Mouse (Mus musculus): Measurements from ENCODE around the gene Gm20388. TPM values are rescaled to one million over a fixed set of nuclear protein-coding genes. Genes with fewer than 3 reads are reported as not detected.

The Gm20388 gene
- polyA plus RNA-seq, 1 experiment from 2014 or later = 5.3 TPM

DNA sequence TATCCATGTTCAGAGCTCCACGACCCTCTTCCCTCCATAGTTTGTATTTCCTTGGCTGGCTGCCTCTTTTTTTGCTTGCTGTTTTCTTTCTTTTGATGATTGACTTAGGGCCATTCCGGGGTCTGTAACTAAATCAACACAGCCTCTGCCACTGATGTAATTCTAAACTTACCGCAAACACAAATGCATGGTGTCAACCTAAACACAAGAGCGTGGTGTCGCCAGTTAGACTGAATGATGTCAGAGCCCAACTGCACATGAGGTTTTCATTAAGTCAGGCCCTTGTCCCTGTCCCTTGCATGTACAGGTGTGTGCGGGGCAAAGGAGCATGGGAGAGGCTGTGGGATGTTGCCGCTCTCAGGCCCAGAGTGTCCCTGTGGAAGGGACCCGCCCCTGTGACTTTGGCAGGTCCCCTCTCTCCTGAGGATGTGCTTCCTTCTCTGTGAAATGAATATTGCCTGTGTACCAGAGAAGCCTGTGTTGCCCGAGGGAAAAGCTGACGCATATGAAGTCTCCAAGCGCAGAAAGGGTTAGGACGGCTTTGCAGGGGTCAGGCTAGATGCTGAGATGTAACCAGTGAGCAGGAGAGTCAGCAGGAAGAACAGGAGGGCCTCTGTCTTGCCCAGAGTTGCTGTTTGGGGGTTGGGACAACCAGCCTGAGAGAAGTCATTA lies 3789.9 kb downstream of the Gm20388 start:
- Histone ChIP-seq H3K9me3 (ENCODE audit: control insufficient read depth, low read length) (no peaks in the 10 kb centered on the region), H3K4me3 (ENCODE audit: low read depth, low read length) (no peak overlapping the region), H3K9ac (ENCODE audit: low read depth, low read length) (no peak overlapping the region), H3K27ac (ENCODE audit: low read depth, low read length) (no peak overlapping the region), H3K27me3 (replicated peaks; ENCODE audit: control insufficient read depth, insufficient read depth, low read length) (no peaks in the 10 kb centered on the region; the same call in none of the 2 replicates), H3K4me1 (replicated peaks; ENCODE audit: control insufficient read depth, insufficient read depth, low read length) (peaks cover 7% of the 10 kb centered on the region), H3K4me2 (no peak overlapping the region), H3K36me3 (ENCODE audit: control insufficient read depth, insufficient read depth, low read length) (no peaks in the 10 kb centered on the region)
- ATAC-seq (replicated peaks; ENCODE audit: low FRiP score) (no peak), DNase-seq (ENCODE audit: low spot score) (no peak)
- WGBS = 69% methylated on average over 12 of the region's 12 CpGs

DNA sequence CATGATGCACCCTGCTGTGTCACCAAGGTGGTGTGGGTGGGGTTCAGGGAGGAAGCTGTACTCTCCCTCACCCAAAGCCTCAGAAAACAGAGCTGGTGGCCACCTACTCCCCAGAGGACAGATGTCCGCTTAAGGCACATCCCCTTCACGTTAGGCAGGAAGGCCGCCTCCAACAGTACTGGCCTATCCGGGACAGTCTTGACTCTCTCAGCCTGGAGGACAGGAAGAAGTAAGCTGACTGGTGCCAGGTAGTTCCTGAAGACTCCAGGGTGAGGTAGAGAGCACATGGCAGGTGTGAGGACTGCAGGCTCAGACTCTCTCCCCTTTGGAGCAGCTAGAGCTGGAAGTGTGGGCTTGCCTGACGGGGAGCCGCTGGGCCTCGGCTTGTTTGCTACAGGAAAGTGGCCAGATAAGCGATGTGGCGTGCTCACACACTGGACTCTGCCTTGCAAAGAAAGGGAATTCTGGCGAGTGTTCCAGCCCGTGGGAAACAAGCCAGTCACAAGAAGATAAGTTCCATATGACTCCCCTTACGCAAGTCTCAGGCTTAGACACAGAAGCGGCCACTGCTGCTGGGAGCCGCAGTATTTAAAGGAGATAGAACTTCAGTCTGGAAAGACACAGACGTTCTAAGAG lies 3791.4 kb downstream of the Gm20388 start:
- no peaks in the 10 kb centered on the region; the same call in 1 of the 2 replicates for H3K27me3 ChIP-seq (replicated peaks; ENCODE audit: control insufficient read depth, insufficient read depth, low read length)
- H3K9ac ChIP-seq (ENCODE audit: low read depth, low read length) = no peak overlapping the region
- no peaks in the 10 kb centered on the region for H3K36me3 ChIP-seq (ENCODE audit: control insufficient read depth, insufficient read depth, low read length)
- no peak overlapping the region for H3K27ac ChIP-seq (ENCODE audit: low read depth, low read length)
- H3K4me2 ChIP-seq = no peak overlapping the region
- H3K9me3 ChIP-seq (ENCODE audit: control insufficient read depth, low read length) = no peaks in the 10 kb centered on the region
- ATAC-seq (replicated peaks; ENCODE audit: low FRiP score) (no peak; the same call in 1 of the 2 replicates), DNase-seq (ENCODE audit: low spot score) (no peak)
- peaks cover 7% of the 10 kb centered on the region for H3K4me1 ChIP-seq (replicated peaks; ENCODE audit: control insufficient read depth, insufficient read depth, low read length)
- H3K4me3 ChIP-seq (ENCODE audit: low read depth, low read length) = no peak overlapping the region
- 52% methylated on average over 15 of the region's 15 CpGs for WGBS

DNA sequence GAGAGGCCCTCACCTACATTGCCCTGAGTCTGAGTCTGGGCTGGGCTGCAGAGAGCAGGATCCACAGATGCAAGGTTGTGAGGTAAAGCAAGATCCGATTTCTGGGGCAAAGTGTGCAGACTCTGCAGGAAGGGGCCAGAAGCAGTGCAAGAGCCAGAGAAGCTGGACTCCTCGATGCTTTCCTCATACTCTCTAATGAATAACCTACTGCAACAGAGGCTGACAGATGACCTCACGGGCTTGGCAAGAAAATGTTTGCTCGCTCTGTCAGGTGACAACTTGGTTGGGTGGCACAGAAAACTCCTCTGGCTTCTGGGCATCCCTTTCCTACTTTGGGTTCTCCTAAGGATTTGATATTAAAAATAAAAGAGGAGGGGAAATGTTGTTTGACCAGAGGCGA lies 3794.7 kb downstream of the Gm20388 start:
- peaks cover 14% of the 10 kb centered on the region for H3K4me1 ChIP-seq (replicated peaks; ENCODE audit: control insufficient read depth, insufficient read depth, low read length)
- no peak overlapping the region for H3K9ac ChIP-seq (ENCODE audit: low read depth, low read length)
- no peaks in the 10 kb centered on the region for H3K36me3 ChIP-seq (ENCODE audit: control insufficient read depth, insufficient read depth, low read length)
- H3K27ac ChIP-seq (ENCODE audit: low read depth, low read length) = no peak overlapping the region
- ATAC-seq (replicated peaks; ENCODE audit: low FRiP score) (no peak), DNase-seq (ENCODE audit: low spot score) (no peak)
- no peak overlapping the region for H3K4me2 ChIP-seq
- H3K9me3 ChIP-seq (ENCODE audit: control insufficient read depth, low read length) = no peaks in the 10 kb centered on the region
- no peaks in the 10 kb centered on the region; the same call in 1 of the 2 replicates for H3K27me3 ChIP-seq (replicated peaks; ENCODE audit: control insufficient read depth, insufficient read depth, low read length)
- whole genome bisulfite sequencing = 69% methylated on average over 5 of the region's 5 CpGs
- H3K4me3 ChIP-seq (ENCODE audit: low read depth, low read length) = no peak overlapping the region

DNA sequence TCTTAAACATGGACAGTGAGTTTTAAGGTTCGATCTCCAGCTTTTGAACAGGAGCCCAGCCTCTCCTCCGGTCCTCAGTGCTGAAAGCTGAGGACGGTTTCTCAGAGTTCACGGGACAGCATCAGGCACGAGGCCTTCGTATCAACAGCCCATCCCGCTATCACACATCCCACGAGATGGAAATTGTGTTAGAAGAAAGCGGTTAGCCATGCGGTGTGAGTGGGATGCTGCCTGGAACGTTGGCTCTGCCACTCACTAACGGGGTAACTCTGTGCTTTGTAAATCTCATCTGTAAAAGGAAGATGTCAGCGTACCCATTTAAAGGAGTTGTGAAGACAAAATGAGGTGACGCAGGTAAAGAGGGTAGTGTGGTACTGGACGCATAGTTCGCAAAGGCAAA lies 3796.5 kb downstream of the Gm20388 start:
- H3K4me3 ChIP-seq (ENCODE audit: low read depth, low read length) = no peak overlapping the region
- H3K9ac ChIP-seq (ENCODE audit: low read depth, low read length) = no peak overlapping the region
- H3K4me2 ChIP-seq = no peak overlapping the region
- H3K27ac ChIP-seq (ENCODE audit: low read depth, low read length) = no peak overlapping the region
- peaks cover 7% of the 10 kb centered on the region; the same call in 1 of the 2 replicates for H3K4me1 ChIP-seq (replicated peaks; ENCODE audit: control insufficient read depth, insufficient read depth, low read length)
- ATAC-seq (replicated peaks; ENCODE audit: low FRiP score) (no peak), DNase-seq (ENCODE audit: low spot score) (no peak)
- H3K36me3 ChIP-seq (ENCODE audit: control insufficient read depth, insufficient read depth, low read length) = no peaks in the 10 kb centered on the region
- H3K27me3 ChIP-seq (replicated peaks; ENCODE audit: control insufficient read depth, insufficient read depth, low read length) = no peaks in the 10 kb centered on the region
- no peaks in the 10 kb centered on the region for H3K9me3 ChIP-seq (ENCODE audit: control insufficient read depth, low read length)
- WGBS = 85% methylated on average over 16 of the region's 16 CpGs

DNA sequence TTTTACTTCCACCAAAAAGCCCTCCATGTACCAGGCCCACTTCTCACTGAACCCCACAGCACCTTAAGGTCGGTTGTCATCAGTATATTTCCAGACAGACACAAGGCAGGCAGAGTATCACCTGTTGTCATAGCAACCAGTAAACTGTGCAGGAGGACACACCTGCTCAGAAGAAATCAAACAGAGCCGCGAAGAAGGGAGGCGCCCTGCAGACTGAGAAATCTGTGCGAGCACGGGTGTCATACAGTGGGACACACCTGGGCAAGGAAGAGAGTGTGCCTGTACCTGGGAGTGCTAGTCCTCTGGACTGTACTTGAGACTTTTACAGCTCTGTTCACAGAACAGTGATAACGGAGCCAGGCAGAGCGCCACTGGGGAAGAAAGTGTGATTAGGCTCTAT lies 3798.1 kb downstream of the Gm20388 start:
- no peak overlapping the region for H3K4me3 ChIP-seq (ENCODE audit: low read depth, low read length)
- H3K4me1 ChIP-seq (replicated peaks; ENCODE audit: control insufficient read depth, insufficient read depth, low read length) = 0 out of 2 replicates have a peak, but pooled peaks cover 7% of the 10 kb centered on the region
- DNase-seq (ENCODE audit: low spot score) (no peak), ATAC-seq (replicated peaks; ENCODE audit: low FRiP score) (no peak)
- no peaks in the 10 kb centered on the region for H3K27me3 ChIP-seq (replicated peaks; ENCODE audit: control insufficient read depth, insufficient read depth, low read length)
- no peak overlapping the region for H3K4me2 ChIP-seq
- H3K27ac ChIP-seq (ENCODE audit: low read depth, low read length) = no peak overlapping the region
- no peak overlapping the region for H3K9ac ChIP-seq (ENCODE audit: low read depth, low read length)
- WGBS = 62% methylated on average over 8 of the region's 8 CpGs
- H3K36me3 ChIP-seq (ENCODE audit: control insufficient read depth, insufficient read depth, low read length) = no peaks in the 10 kb centered on the region
- no peaks in the 10 kb centered on the region for H3K9me3 ChIP-seq (ENCODE audit: control insufficient read depth, low read length)

DNA sequence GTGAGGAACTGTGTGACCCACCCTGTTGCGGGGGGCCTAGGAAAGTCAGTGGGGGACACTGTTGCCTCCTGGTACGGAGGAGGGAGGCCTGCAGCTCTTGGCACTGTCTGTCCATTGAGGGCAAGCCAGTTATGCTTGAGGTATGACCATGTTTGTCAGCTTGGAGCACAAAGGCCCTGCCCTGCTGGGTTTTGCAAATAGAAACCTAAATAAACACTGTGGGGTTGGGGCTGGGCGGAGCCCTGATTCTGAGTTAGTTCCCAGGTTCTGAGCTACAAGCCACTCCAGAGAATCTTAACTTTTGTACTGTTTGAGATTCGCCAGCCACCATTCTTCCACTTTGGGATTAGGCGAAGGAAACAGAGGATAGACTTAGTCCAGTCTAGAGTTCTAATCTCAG lies 3799.7 kb downstream of the Gm20388 start:
- Histone ChIP-seq H3K9ac (ENCODE audit: low read depth, low read length) (no peak overlapping the region), H3K4me2 (no peak overlapping the region), H3K27me3 (replicated peaks; ENCODE audit: control insufficient read depth, insufficient read depth, low read length) (no peaks in the 10 kb centered on the region), H3K4me3 (ENCODE audit: low read depth, low read length) (no peak overlapping the region), H3K36me3 (ENCODE audit: control insufficient read depth, insufficient read depth, low read length) (no peaks in the 10 kb centered on the region), H3K4me1 (replicated peaks; ENCODE audit: control insufficient read depth, insufficient read depth, low read length) (0 out of 2 replicates have a peak, but pooled peaks cover 7% of the 10 kb centered on the region), H3K27ac (ENCODE audit: low read depth, low read length) (no peak overlapping the region), H3K9me3 (ENCODE audit: control insufficient read depth, low read length) (no peaks in the 10 kb centered on the region)
- no peak for ATAC-seq (replicated peaks; ENCODE audit: low FRiP score)
- WGBS = 69% methylated on average over 5 of the region's 5 CpGs
- DNase-seq (ENCODE audit: low spot score) = no peak

DNA sequence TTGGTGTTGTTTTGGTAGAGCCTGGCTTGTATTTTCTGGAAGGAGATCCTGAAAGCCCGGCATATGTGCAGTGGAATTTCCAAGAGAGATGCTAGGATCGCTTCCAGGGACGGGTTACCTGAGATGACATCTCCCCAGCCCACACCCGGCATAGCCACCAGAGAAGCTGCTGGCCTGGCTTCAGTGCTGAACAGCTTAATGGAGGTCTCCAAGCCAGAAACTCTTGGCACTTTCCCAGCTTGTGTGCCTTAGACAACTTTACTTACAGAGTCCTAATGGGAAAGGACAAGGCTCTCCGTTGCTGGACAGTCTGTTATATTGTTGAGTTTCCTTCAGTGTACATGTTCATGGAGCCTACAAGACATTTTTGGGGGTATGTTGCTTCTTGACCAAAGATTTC lies 3803.8 kb downstream of the Gm20388 start:
- no peaks in the 10 kb centered on the region for H3K36me3 ChIP-seq (ENCODE audit: control insufficient read depth, insufficient read depth, low read length)
- no peaks in the 10 kb centered on the region for H3K9me3 ChIP-seq (ENCODE audit: control insufficient read depth, low read length)
- ATAC-seq (replicated peaks; ENCODE audit: low FRiP score) (no peak), DNase-seq (ENCODE audit: low spot score) (no peak)
- H3K27me3 ChIP-seq (replicated peaks; ENCODE audit: control insufficient read depth, insufficient read depth, low read length) = no peaks in the 10 kb centered on the region
- WGBS = 85% methylated on average over 5 of the region's 5 CpGs
- no peak overlapping the region for H3K9ac ChIP-seq (ENCODE audit: low read depth, low read length)
- peaks cover 23% of the 10 kb centered on the region for H3K4me1 ChIP-seq (replicated peaks; ENCODE audit: control insufficient read depth, insufficient read depth, low read length)
- no peak overlapping the region for H3K4me2 ChIP-seq
- H3K27ac ChIP-seq (ENCODE audit: low read depth, low read length) = no peak overlapping the region
- H3K4me3 ChIP-seq (ENCODE audit: low read depth, low read length) = no peak overlapping the region

DNA sequence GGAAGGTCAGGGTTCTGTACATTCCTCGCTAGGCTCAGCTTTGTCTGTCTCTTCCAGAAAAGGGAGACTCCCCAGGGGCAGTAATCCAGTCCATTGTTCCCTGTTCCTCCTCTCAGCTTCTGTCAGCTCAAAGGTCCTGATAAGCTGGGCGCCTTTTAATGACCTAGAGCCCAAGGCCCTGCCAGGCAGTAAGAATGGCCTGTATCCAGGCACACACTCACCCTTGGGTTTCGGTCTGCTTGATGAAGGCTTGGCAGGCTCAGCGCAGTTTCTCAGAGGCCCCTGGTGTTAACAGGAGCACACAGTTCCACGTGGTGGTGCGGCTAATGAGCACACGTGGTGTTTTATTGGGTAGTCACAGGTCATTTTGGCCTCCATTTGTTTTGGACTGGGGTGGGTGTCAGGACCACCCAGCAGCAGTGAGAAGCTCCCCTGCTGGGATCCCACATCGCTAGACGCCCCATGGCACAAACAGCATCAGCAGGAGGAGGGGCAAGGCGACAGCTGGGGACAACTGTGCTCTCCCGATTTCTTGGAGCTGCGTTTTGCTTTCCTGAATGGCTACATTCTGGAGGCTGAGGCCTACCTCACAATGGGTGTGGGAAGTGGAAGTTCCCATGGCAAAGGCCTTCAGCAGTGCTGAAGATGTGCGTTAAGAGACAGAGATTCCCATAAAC lies 3805.4 kb downstream of the Gm20388 start:
- 57% methylated on average over 13 of the region's 13 CpGs for WGBS
- DNase-seq (ENCODE audit: low spot score) (no peak), ATAC-seq (replicated peaks; ENCODE audit: low FRiP score) (no peak)
- no peaks in the 10 kb centered on the region for H3K36me3 ChIP-seq (ENCODE audit: control insufficient read depth, insufficient read depth, low read length)
- no peaks in the 10 kb centered on the region for H3K27me3 ChIP-seq (replicated peaks; ENCODE audit: control insufficient read depth, insufficient read depth, low read length)
- no peak overlapping the region for H3K4me3 ChIP-seq (ENCODE audit: low read depth, low read length)
- no peaks in the 10 kb centered on the region for H3K9me3 ChIP-seq (ENCODE audit: control insufficient read depth, low read length)
- peaks cover 31% of the 10 kb centered on the region for H3K4me1 ChIP-seq (replicated peaks; ENCODE audit: control insufficient read depth, insufficient read depth, low read length)
- no peak overlapping the region for H3K4me2 ChIP-seq
- no peak overlapping the region for H3K9ac ChIP-seq (ENCODE audit: low read depth, low read length)
- H3K27ac ChIP-seq (ENCODE audit: low read depth, low read length) = no peak overlapping the region
